Mouse (Mus musculus) brain, embryonic 14.5 days (tissue): ENCODE data around the gene Ifnar1. TPM values are rescaled to one million over a fixed set of nuclear protein-coding genes. Genes with fewer than 3 reads are reported as not detected.
"Not testable (repeated sequence)": the region's sequence is repeated elsewhere in the genome, so short reads cannot be mapped to it uniquely, and the experiment has no call there.

Experiments
- DNase-seq: peaks from one replicate; pipeline ENCODE4 v3.0.0-alpha.2; 2011; ENCODE audit warnings: low read depth
- CTCF ChIP-seq: fragments of 200-500 bp; IDR thresholded peaks from 2 replicates; pipeline ENCODE4 v1.5.1; 2012; ENCODE audit warnings: inconsistent platforms, mild to moderate bottlenecking, moderate library complexity, borderline replicate concordance; ENCODE audit not compliant: insufficient read depth, insufficient read length; ENCODE audit errors: extremely low read depth
- POLR2A ChIP-seq: fragments of 200-500 bp; IDR thresholded peaks from 2 replicates; pipeline ENCODE4 v1.6.1; 2012; ENCODE audit warnings: mild to moderate bottlenecking, inconsistent platforms, borderline replicate concordance; ENCODE audit not compliant: poor library complexity, insufficient read depth, insufficient read length, severe bottlenecking; ENCODE audit errors: extremely low read depth
- polyA plus RNA-seq: library from polyadenylated mRNA; depleted of rRNA; stranded (reverse); fragments of >200 nt; gene quantifications from 2 replicates; pipeline ENCODE4 v1.2.3, GENCODE M21; 2012

The Ifnar1 gene
- polyA plus RNA-seq, 1 experiment: 54.3 TPM

DNA sequence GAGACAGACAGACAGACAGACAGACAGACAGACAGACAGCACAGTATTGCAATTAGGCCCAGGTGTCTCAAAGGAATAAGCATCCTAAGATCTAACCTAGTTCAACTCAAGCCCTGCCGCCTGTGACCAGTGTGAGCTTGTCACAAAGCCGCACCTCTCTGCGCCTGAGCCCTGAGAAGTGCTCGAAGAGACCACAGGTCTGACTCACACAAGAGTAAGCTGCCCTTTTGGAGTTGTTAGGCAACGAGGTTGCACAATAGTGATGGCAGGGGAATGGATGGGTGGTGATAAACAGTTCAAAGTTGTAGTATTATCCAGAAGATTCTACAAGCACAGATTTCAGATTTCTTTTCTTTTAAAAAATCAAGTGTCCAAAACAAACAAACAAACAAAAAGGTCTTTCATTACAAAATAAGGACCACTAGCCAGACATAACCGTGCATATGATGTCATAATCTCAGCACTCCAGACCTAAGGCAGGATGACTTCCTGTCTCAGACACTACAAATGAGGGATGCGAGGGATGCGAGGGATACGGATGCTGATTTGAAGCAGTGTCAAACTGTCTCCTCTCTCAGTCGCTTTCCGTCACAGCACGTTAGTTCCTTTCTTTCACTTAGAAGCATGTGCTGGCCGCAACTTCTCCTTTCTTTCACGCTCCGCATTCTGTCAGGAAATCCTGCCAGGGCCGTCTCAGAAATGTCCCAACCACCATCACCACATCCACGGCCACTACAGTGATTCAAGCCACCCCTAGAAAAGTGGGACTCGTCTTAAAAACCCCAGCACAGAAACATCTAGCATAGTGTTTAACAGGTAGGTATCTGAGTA lies 37.7 kb downstream of the Ifnar1 start:
- DNase-seq: no peak
- TF ChIP-seq POLR2A (no peak), CTCF (no peak)

DNA sequence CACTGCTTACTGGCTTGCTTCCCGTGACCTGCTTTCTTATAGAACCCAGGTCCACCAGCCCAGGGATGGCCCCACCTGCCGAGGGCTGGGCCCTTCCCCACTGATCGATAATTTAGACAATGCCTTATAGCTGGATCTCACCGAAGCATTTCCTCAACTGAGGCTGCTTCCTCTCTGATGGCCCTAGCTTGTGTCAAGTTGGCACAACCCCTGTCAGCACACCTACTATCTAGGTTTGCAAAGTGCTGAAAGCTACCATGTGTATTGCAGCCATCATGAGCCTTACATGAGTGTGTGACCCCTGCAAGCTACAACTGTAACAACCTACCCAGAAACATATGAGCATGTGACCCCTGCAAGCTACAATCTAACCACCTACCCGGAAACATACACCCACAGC lies 39.2 kb downstream of the Ifnar1 start:
- TF ChIP-seq POLR2A (no peak), CTCF (no peak)
- DNase-seq: no peak

DNA sequence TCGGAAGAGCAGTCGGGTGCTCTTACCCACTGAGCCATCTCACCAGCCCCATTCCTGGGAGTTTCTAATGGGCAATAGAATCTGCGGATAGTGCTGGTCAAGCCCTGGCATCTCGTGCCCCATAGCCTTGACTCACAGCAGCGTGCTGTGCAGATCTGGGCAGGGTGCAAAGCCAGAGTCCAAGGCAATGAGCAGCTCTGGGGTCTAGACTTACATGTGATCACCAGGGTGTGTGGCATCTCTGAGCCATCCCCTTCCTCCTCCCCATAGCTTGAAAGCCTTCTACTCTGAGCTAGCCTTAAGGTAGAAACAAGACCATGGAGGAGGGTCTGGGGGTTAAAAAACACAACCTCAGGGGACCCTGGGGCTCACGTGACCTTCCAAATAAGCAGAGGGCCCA lies 41.2 kb downstream of the Ifnar1 start:
- DNase-seq: no peak
- no peak for TF ChIP-seq POLR2A
- TF ChIP-seq CTCF: no peak

DNA sequence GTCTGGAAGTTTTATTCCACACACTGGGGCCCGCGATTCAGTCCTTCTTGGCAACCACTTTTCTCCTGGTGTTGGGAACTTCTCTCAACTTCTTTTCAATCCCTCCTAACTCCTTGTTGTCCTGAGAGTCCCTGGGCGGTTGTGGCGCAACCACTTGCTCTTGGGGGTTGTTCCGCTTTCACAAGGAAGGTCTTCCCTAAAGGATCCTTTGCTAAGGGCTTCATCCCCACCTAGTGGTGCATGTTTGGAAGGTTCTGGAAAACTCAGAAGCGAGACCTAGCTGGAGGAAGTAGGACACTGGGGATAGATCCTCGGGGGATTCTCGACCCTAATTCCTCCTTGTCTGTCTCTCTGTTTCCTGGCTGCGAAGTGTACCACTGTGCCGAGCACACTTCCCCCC lies 42.0 kb downstream of the Ifnar1 start:
- DNase-seq: peak; percentile 28
- TF ChIP-seq POLR2A (no peak), CTCF (peak; percentile 25; the same call in 1 of the 2 replicates)

DNA sequence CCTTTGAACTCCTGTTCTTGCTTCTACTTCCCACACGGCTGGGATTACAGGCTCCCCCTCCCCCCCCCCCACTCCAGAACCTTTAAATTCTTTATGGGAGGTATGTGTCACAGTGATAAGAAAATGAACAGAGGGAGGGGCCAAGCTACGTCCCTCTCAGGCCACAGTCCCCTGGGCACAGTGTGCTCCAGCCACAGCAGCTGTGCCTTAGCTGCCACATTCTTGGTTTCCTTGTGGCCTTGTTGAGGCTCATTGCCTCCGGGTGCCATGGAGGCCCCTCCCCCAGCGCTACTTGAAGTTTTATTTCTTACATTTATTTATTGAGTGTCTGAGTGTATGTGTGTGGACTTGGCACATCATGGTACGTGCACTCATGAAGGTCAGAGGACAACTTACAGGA lies 42.5 kb downstream of the Ifnar1 start:
- no peak for DNase-seq
- TF ChIP-seq POLR2A: no peak
- no peak for TF ChIP-seq CTCF

DNA sequence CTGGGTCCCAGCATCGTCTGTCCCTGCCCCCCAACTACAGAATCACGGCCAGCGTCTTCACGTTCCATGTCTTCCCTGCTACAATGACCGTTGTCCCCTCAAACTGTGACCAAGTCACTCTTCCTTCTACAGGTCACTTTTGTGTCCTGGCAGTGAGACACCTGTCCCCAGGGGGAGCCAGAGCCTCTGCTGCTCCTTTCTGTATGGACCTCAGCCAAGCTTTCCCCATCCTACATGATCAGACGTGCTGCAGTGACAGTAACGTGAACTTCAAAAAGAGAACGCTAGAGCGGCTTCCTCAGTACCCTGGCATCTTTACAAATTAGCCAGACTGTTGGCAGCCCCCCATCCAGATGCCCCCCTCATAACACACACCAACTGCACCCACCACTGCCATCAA lies 43.5 kb downstream of the Ifnar1 start:
- DNase-seq: peak; percentile 39
- TF ChIP-seq CTCF: no peak

DNA sequence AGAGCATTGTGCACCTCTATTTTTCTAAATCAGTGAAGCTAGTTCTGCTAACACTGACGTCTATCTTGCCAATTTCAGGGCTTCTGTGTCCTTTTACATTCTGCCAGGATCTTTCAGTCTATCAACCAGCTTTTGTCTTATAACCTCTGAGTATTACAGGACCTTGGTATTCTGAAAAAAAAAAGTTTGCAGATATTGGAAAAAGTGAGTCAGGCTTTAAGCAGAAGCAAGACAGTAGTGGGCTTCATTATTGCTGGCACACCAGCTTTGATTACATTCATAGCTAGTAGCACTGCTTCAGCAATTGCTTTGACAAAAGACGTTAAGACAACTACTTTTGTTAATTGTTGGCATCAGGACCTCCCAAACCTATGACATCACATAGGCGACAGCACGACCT lies 45.8 kb downstream of the Ifnar1 start:
- not testable (repeated sequence) for DNase-seq

DNA sequence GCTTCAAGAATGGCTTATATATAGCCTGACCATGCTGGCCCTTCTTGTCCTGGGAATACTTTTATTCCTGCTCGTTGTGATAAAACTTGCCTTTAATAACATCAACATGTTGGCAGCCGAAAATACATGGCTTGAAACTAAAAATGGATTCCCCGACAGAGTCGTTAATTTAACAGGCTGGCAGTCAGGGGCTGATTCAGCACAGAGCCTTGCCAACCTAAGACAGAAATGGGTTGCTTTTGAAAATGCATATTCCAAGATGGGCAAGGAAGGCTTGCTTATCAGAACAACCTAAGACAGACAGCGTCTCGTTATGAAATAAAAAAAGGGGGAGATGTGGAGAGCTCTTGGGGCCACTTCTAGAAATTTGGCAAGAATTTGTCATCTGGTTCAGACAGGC lies 46.8 kb downstream of the Ifnar1 start:
- no peak for TF ChIP-seq CTCF
- TF ChIP-seq POLR2A: no peak
- peak; percentile 59 for DNase-seq

DNA sequence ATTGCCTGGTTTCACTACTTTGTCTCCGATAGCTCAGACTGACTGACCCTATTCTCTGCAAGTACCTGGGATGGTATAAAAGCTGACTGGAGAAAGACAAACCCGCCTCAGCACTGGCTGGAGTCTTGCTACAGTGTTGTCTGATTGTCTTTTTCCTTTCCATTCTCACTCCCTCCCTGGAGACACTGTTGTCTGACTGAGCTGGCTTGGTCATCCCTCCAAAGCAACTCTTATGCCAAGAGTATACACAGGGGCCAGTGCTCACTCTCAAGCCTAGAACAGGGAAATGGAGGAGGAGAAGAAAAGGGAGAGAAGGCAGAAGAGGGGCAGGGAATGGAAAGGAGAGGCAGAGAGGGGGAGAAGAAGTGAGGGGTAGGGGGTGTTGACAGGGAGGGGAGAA lies 47.4 kb downstream of the Ifnar1 start:
- DNase-seq: no peak
- TF ChIP-seq CTCF (no peak), POLR2A (no peak)

DNA sequence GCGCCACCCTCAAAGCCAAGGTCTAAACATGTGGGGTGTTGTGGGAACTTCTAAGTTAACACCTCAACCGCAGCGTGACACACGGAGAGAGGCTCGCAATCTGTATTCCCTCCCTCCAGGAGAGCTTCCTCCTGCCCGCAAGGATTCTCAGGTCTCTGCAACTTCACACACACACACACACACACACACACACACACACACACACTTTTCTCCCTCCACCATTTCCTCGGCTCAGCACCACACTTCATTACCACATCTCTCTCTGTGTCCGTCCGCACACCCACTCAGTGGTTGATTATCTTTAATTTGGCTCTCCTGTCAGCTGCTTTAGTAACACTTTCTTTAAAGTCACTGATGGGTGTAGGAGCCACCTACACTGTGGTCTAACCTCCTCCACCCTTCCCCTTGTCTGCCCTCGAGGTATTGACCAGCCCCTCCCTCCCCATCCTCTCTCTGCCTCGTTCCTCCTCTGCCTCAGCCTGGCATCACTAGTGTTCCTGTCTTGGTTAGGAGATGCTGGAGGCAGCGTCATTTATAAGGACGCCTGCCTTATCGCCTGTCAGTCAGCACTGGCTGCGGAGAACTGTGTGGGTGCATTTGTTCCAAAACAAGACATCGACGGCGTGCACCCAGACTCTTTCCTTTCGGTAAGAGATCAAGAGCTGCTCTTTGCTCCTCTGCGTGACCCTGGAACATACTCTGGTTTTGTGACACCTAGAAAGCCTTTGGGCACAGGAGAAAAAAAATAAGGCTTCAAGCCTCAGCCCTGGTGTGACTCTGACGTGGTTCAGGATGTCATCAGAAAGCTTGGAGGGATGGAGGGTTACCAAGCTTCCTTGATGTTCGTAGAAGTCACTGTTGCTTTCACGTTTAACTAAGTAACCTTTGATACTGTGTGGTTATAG lies 48.3 kb downstream of the Ifnar1 start:
- TF ChIP-seq CTCF: no peak
- no peak for DNase-seq

DNA sequence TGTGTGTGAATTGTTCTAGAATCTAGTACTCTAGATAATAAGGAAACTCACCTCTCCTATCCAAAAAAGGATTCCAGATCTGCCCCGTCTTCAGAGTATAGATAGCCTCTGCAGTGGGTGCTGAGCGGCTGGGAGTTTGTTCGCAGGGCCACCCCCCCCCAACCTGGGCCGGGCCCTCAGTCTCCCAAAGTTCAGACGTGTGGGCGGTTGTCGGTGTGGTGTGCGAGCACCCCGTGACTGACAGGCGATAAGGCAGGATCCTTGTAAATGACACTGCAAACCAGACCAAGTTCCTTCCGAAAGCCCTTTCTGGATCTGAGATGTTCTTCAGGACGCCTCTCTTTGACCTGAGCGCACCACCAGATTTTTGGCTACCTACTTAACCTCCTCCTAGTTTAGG lies 49.4 kb downstream of the Ifnar1 start:
- TF ChIP-seq CTCF (no peak), POLR2A (no peak)
- peak; percentile 87 for DNase-seq

DNA sequence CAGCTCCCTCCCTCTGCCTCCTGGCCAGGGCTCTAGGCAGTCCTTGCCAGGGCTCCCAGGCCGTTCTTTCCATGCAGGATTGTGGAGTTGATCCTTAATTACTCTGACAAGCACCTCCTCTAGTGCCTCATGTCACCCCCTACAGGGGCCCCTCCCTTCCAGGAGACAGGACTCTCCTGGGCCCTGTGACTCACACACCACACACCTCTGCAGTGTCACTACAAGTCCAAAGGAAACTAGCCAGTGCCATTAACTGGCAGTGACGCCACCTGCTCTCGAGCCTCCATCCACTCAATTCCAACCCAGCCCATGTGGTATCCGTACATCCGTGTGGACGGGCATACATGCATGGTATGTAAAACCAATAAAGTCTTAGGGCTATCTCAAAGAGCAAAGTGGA lies 49.9 kb downstream of the Ifnar1 start:
- TF ChIP-seq POLR2A: no peak
- TF ChIP-seq CTCF: no peak
- DNase-seq: no peak

DNA sequence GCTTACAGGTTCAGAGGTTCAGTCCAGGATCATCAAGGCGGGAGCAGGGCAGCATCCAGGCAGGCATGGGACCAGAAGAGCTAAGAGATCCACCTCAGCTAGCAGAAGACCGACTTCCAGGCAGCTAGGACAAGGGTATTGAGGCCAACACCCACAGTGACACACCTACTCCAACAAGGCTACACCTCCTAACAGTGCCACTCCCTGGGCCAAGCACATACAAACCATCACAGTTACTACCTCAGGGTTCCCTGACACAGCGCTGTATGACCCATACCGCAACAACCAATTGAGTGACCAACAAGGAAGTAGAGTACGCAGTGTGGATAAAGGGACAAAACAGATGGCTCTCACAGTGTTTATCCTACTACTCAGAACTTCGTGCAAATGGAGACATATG lies 51.3 kb downstream of the Ifnar1 start:
- no peak for DNase-seq
- TF ChIP-seq POLR2A: no peak

DNA sequence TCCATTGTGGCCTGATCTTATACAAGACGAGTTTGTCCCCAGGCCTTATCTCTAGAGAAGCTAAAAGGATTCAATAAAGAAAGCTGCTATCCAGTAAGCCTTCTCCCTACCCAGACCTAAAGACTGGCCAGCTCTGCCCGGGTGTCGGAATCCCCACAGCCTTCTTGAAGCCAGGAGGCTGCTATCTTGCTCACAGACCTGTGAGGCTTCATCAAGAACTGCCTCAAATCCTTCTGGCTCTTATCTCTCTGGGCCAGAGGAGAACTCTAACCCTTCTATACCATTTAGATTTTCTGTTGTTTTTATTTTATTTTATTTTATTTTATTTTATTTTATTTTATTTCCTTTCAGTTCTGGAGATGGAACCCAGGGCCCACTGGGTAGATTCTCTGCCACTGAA lies 52.0 kb downstream of the Ifnar1 start:
- DNase-seq: no peak
- TF ChIP-seq CTCF: no peak
- TF ChIP-seq POLR2A: no peak
